ENCODE assay signal across 13 mouse cellular contexts in genomic region chr16:18643406-18643998, GRCm38 (mm10). TPM values are rescaled to one million over a fixed set of nuclear protein-coding genes. Genes with fewer than 3 reads are reported as not detected.
"Had no signal": no experiment of that assay in that cellular context is flagged by ENCODE, and none has a peak within 500 bp of the region (broad histone marks: within the 10 kb centered on the region; RNA-seq: fewer than 3 reads in every experiment).

No protein-coding gene starts in this region.

- H3K27ac ChIP-seq: liver, embryonic 12.5 days; midbrain, embryonic 10.5 days; neural tube, embryonic 15.5 days had no signal

- ATAC-seq: intestine, postnatal 0 days; liver, embryonic 12.5 days; liver, postnatal 0 days had no signal

- H3K9me3 ChIP-seq: liver, embryonic 12.5 days; midbrain, embryonic 10.5 days; neural tube, embryonic 15.5 days had no signal

- DNase-seq: kidney, adult 8-10 months; kidney, postnatal 36 days; layer of hippocampus, adult 9-11 months; liver, postnatal 0 days; midbrain, embryonic 14.5 days; right cerebral cortex, adult 18-20 months; right cerebral cortex, postnatal 25 days; thymus, postnatal 14 days had no signal

- H3K36me3 ChIP-seq: liver, embryonic 12.5 days; midbrain, embryonic 10.5 days; neural tube, embryonic 15.5 days had no signal

- H3K4me1 ChIP-seq: liver, embryonic 12.5 days; neural tube, embryonic 15.5 days had no signal

- H3K4me3 ChIP-seq: liver, embryonic 12.5 days; midbrain, embryonic 10.5 days; myocyte; neural tube, embryonic 15.5 days had no signal

- H3K4me2 ChIP-seq: liver, embryonic 12.5 days; neural tube, embryonic 15.5 days had no signal

- H3K27me3 ChIP-seq: neural tube, embryonic 15.5 days had no signal

- H3K9ac ChIP-seq: liver, embryonic 12.5 days; liver, postnatal 0 days; neural tube, embryonic 15.5 days had no signal

RNA-seq across cellular contexts. Expression of gene Gm49601, which starts 17.3 kb away (rescaled TPM):
- polyA plus RNA-seq: liver, postnatal 0 days had no signal

RNA-seq across cellular contexts. Expression of gene Tbx1, which starts 53.0 kb away (rescaled TPM):
- polyA plus RNA-seq: liver, embryonic 12.5 days; liver, postnatal 0 days had no signal
